Mouse (Mus musculus) stomach, embryonic 15.5 days (tissue): Measurements from ENCODE around the gene Med24. TPM values are rescaled to one million over a fixed set of nuclear protein-coding genes. Genes with fewer than 3 reads are reported as not detected.

Experiments used
- ATAC-seq: fragments of 200-750 bp; cut with Nextera tagmentation; 2 replicates; pipeline ENCODE4 v1.8.0; 2017; ENCODE audit warnings: low read depth, moderate number of reproducible peaks, moderate TSS enrichment; ENCODE audit not compliant: insufficient read depth, low FRiP score
- H3K27ac ChIP-seq: fragments of 300-500 bp; sonication (generic); 2 replicates; pipeline ENCODE4 v1.5.1; 2015; ENCODE audit warnings: mild to moderate bottlenecking, inconsistent platforms
- H3K27me3 ChIP-seq: fragments of 300-500 bp; sonication (generic); replicated peaks from 2 replicates; pipeline ENCODE4 v1.6.1; 2015; ENCODE audit warnings: inconsistent platforms
- H3K36me3 ChIP-seq: fragments of 300-500 bp; sonication (generic); 2 replicates; pipeline ENCODE4 v1.6.1; 2015; ENCODE audit warnings: inconsistent platforms
- H3K4me1 ChIP-seq: fragments of 300-500 bp; sonication (generic); 2 replicates; pipeline ENCODE4 v1.6.1; 2015; ENCODE audit warnings: inconsistent platforms
- H3K4me2 ChIP-seq: fragments of 300-500 bp; sonication (generic); 2 replicates; pipeline ENCODE4 v1.6.1; 2015; ENCODE audit warnings: mild to moderate bottlenecking, inconsistent platforms
- H3K4me3 ChIP-seq: fragments of 300-500 bp; sonication (generic); replicated peaks from 2 replicates; pipeline ENCODE4 v1.5.1; 2015; ENCODE audit warnings: inconsistent platforms
- H3K9ac ChIP-seq: fragments of 300-500 bp; sonication (generic); 2 replicates; pipeline ENCODE4 v1.6.1; 2015; ENCODE audit warnings: inconsistent platforms
- H3K9me3 ChIP-seq: fragments of 300-500 bp; sonication (generic); 2 replicates; pipeline ENCODE4 v1.6.1; 2016; ENCODE audit warnings: inconsistent platforms
- WGBS: fragments of 180-500 bp; shearing (Covaris S2); methylation state at CpG from one replicate; pipeline ENCODE4 v1.1.7; 2015; 5-methylcytosine and 5-hydroxymethylcytosine counted together
- polyA plus RNA-seq: library from polyadenylated mRNA; unstranded; fragments of >200 nt; fragmentation: Nextera tagmentation; extraction: Ambion mirVana; gene quantifications from 2 replicates; pipeline ENCODE4 v1.2.1, GENCODE M21; 2015

Gene Med24
- polyA plus RNA-seq, 1 experiment from 2014 or later: 36.4 TPM

DNA sequence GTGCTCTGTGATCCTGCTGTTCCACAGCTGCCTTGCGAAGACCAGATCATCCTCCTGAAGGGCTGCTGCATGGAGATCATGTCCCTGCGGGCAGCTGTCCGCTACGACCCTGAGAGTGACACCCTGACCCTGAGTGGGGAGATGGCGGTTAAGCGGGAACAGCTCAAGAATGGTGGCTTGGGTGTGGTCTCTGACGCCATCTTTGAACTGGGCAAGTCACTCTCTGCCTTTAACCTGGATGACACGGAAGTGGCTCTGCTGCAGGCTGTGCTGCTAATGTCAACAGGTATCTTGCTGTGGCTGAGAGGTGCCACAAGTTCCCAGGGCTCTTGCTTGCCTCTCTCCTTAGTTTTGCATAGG lies 34.2 kb upstream of the Med24 start:
- WGBS: 87% methylated on average over 8 of the region's 8 CpGs
- H3K36me3 ChIP-seq: peaks cover 48% of the 10 kb centered on the region
- no peak overlapping the region for H3K4me2 ChIP-seq
- no peak overlapping the region for H3K4me3 ChIP-seq
- ATAC-seq: no peak
- H3K4me1 ChIP-seq: peaks cover 45% of the 10 kb centered on the region
- no peak overlapping the region for H3K9ac ChIP-seq
- H3K9me3 ChIP-seq: no peaks in the 10 kb centered on the region
- H3K27me3 ChIP-seq: no peaks in the 10 kb centered on the region
- peak overlapping the region; percentile 83 for H3K27ac ChIP-seq

GRCm38 (mm10) chr11:98762756-98763501 lies 33.7 kb upstream of the Med24 start:
- Histone ChIP-seq H3K36me3 (peaks cover 49% of the 10 kb centered on the region), H3K27ac (peak overlapping the region; percentile 83), H3K9ac (no peak overlapping the region), H3K4me3 (no peak overlapping the region), H3K4me2 (no peak overlapping the region), H3K9me3 (no peaks in the 10 kb centered on the region), H3K27me3 (no peaks in the 10 kb centered on the region), H3K4me1 (peaks cover 40% of the 10 kb centered on the region)
- ATAC-seq: peak; percentile 41; the same call in 1 of the 2 replicates
- WGBS: 61% methylated on average over 17 of the region's 17 CpGs

GRCm38 (mm10) chr11:98761939-98762338 lies 32.7 kb upstream of the Med24 start:
- Histone ChIP-seq H3K9me3 (no peaks in the 10 kb centered on the region), H3K4me3 (no peak overlapping the region), H3K4me1 (peaks cover 30% of the 10 kb centered on the region), H3K9ac (no peak overlapping the region), H3K27me3 (no peaks in the 10 kb centered on the region), H3K36me3 (peaks cover 57% of the 10 kb centered on the region), H3K27ac (no peak overlapping the region), H3K4me2 (no peak overlapping the region)
- no peak for ATAC-seq
- 97% methylated on average over 4 of the region's 4 CpGs for WGBS

DNA sequence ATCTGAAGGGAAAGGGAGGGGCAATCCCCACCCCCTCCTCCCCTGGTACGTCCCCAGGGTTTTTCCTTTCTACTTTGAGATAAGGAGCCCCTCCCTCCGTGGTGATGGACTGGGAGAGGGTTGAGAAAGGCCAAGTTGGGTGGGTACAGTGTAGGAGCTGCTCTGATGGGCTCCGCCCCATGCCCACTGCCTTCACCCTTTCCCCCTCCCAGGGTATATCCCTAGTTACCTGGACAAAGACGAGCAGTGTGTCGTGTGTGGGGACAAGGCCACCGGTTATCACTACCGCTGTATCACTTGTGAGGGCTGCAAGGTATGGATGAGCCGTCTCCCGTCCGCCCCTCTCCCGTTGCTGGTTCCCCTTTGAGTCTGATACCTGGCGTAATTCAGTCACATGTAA lies 27.5 kb upstream of the Med24 start:
- peaks cover 39% of the 10 kb centered on the region for H3K4me1 ChIP-seq
- no peak overlapping the region for H3K4me2 ChIP-seq
- H3K36me3 ChIP-seq: peaks cover 34% of the 10 kb centered on the region
- ATAC-seq: no peak
- WGBS: 78% methylated on average over 12 of the region's 12 CpGs
- H3K9me3 ChIP-seq: no peaks in the 10 kb centered on the region
- H3K27ac ChIP-seq: no peak overlapping the region
- no peak overlapping the region for H3K4me3 ChIP-seq
- no peak overlapping the region for H3K9ac ChIP-seq
- no peaks in the 10 kb centered on the region for H3K27me3 ChIP-seq

GRCm38 (mm10) chr11:98755726-98756380 lies 26.6 kb upstream of the Med24 start:
- no peak for ATAC-seq
- H3K36me3 ChIP-seq: peaks cover 28% of the 10 kb centered on the region
- no peak overlapping the region for H3K9ac ChIP-seq
- H3K4me2 ChIP-seq: no peak overlapping the region
- 88% methylated on average over 6 of the region's 6 CpGs for WGBS
- H3K4me3 ChIP-seq: no peak overlapping the region
- H3K27ac ChIP-seq: no peak overlapping the region
- no peaks in the 10 kb centered on the region for H3K9me3 ChIP-seq
- H3K27me3 ChIP-seq: no peaks in the 10 kb centered on the region
- H3K4me1 ChIP-seq: peaks cover 48% of the 10 kb centered on the region

DNA sequence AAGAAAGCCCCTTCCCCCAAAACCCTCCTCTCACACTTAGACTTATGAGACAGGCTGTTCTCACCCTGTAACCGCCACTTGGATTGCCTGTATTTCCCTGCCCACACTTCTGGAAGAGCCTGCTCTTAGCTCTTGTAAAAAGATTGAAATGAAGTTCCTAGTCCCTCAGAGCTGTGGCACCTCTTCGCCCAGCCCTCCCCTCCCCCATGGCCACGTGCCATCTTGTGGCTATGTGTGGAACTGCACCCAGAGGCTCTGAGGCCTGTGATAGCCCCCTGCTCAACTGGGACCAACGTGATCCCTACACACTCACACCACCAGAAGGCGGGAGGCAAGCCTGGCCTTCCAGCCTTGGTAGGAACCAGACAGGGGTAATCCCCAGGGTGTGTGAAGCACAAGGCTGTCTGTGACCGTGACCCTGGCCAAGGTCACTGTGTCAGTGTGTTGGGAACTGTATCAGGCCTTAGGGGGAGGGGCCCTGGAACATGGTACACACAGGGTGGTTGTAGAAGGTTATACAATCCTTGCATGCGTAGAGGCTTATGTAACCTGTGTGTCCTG lies 25.5 kb upstream of the Med24 start:
- H3K4me3 ChIP-seq: no peak overlapping the region
- H3K27ac ChIP-seq: peak overlapping the region; percentile 60
- no peak overlapping the region; the same call in 1 of the 2 replicates for H3K4me2 ChIP-seq
- H3K36me3 ChIP-seq: peaks cover 21% of the 10 kb centered on the region; the same call in 1 of the 2 replicates
- no peaks in the 10 kb centered on the region for H3K9me3 ChIP-seq
- H3K27me3 ChIP-seq: no peaks in the 10 kb centered on the region
- H3K4me1 ChIP-seq: peaks cover 59% of the 10 kb centered on the region
- ATAC-seq: no peak
- H3K9ac ChIP-seq: no peak overlapping the region
- 23% methylated on average over 7 of the region's 7 CpGs for WGBS

- Histone ChIP-seq H3K36me3 (peaks cover 19% of the 10 kb centered on the region; the same call in 1 of the 2 replicates), H3K9me3 (no peaks in the 10 kb centered on the region), H3K4me2 (peak overlapping the region; percentile 8; the same call in 1 of the 2 replicates), H3K4me1 (peaks cover 64% of the 10 kb centered on the region), H3K4me3 (no peak overlapping the region), H3K9ac (no peak overlapping the region), H3K27me3 (no peaks in the 10 kb centered on the region), H3K27ac (peak overlapping the region; percentile 60)
- 56% methylated on average over 9 of the region's 9 CpGs for WGBS
- no peak for ATAC-seq
Measured at GRCm38 (mm10) chr11:98754151-98754620, 25.0 kb upstream of the Med24 start.

- H3K9ac ChIP-seq: no peak overlapping the region
- H3K27ac ChIP-seq: peak overlapping the region; percentile 85; the same call in 1 of the 2 replicates
- no peak overlapping the region for H3K4me3 ChIP-seq
- peaks cover 74% of the 10 kb centered on the region for H3K4me1 ChIP-seq
- peaks cover 12% of the 10 kb centered on the region; the same call in 1 of the 2 replicates for H3K36me3 ChIP-seq
- H3K9me3 ChIP-seq: no peaks in the 10 kb centered on the region
- no peak overlapping the region for H3K4me2 ChIP-seq
- H3K27me3 ChIP-seq: no peaks in the 10 kb centered on the region
- WGBS: 88% methylated on average over 5 of the region's 5 CpGs
- ATAC-seq: no peak
Measured at GRCm38 (mm10) chr11:98753264-98753663, 24.0 kb upstream of the Med24 start.

DNA sequence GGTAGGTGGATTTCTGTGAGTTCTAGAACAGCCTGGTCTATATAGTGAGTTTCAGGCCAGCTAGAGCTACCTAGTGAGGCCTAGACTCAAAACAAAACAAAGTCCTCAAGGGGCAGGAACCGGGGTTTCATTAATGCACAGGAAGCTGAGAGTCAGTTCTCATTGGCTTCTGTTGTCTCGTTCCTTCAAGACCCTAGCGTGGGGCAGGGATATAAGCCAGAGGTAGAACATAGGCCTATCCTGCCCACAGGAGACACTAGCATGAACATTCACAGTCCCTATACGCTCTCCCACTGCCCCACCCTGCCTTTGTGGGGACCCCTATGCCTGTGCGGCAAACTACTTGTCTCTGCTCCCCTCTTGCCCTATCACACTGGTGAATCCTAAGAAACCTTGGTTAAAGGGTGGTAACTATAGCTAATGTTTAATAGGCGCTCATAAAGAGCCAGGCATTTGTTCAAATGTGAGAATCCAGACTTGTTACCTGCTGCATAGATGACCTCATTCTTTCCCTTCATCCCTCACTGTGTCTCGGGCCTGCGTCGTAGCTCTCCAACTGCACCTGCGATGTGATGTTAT lies 23.4 kb upstream of the Med24 start:
- Histone ChIP-seq H3K4me1 (peaks cover 80% of the 10 kb centered on the region), H3K9me3 (no peaks in the 10 kb centered on the region), H3K27ac (peak overlapping the region; percentile 85), H3K27me3 (no peaks in the 10 kb centered on the region), H3K4me2 (no peak overlapping the region), H3K36me3 (peaks cover 11% of the 10 kb centered on the region; the same call in 1 of the 2 replicates), H3K9ac (no peak overlapping the region), H3K4me3 (no peak overlapping the region)
- ATAC-seq: no peak
- 77% methylated on average over 10 of the region's 10 CpGs for WGBS

DNA sequence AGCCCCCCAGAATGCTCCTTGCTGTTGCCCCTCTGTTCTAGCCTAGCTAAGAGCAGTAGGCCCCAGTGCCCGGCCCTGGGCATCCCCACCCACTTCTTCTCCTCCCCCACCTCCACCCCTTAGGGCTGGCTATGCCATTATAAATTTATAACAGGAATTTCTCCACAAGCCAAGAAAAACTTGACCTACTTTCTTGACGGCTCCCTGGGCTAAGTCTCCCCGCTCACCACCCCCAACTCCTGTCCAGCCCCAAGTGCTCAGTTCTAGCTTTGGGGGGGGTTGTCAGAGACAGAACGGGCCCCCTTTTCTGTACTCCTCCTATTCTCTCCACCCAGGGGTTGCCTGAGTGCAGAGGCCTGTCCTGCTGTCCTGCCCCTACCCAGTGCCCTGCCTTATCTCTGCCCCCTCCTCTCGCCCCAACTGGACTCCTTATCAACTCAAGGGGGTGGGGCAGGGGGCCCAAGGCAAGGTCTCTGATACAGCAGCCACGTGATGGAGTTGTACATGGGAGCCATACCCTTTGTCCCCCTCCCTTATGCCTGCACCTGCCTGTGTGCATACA lies 22.1 kb upstream of the Med24 start:
- H3K36me3 ChIP-seq: no peaks in the 10 kb centered on the region; the same call in 1 of the 2 replicates
- peaks cover 91% of the 10 kb centered on the region for H3K4me1 ChIP-seq
- no peaks in the 10 kb centered on the region for H3K9me3 ChIP-seq
- peak; percentile 80 for ATAC-seq
- H3K4me3 ChIP-seq: peak overlapping the region; percentile 2; the same call in 1 of the 2 replicates
- 19% methylated on average over 6 of the region's 6 CpGs for WGBS
- peak overlapping the region; percentile 85 for H3K27ac ChIP-seq
- H3K4me2 ChIP-seq: peak overlapping the region; percentile 48
- no peaks in the 10 kb centered on the region for H3K27me3 ChIP-seq
- peak overlapping the region; percentile 10; the same call in 1 of the 2 replicates for H3K9ac ChIP-seq

GRCm38 (mm10) chr11:98750351-98751201 lies 21.3 kb upstream of the Med24 start:
- Histone ChIP-seq H3K9ac (peak overlapping the region; percentile 10; the same call in 1 of the 2 replicates), H3K36me3 (no peaks in the 10 kb centered on the region; the same call in 1 of the 2 replicates), H3K4me1 (peaks cover 92% of the 10 kb centered on the region), H3K27me3 (no peaks in the 10 kb centered on the region), H3K4me2 (peak overlapping the region; percentile 48), H3K4me3 (peak overlapping the region; percentile 2; the same call in 1 of the 2 replicates), H3K9me3 (no peaks in the 10 kb centered on the region), H3K27ac (peak overlapping the region; percentile 85)
- peak; percentile 14 for ATAC-seq
- WGBS: 24% methylated on average over 16 of the region's 17 CpGs
